Mouse (Mus musculus) skeletal muscle tissue, adult 2 months (tissue): Measurements from ENCODE around the gene Zfp768.

Source experiments
- DNase-seq: peaks from one replicate; pipeline ENCODE4 v3.0.0-alpha.2; 2012; ENCODE audit warnings: low read depth, low spot score

Gene Zfp768

DNA sequence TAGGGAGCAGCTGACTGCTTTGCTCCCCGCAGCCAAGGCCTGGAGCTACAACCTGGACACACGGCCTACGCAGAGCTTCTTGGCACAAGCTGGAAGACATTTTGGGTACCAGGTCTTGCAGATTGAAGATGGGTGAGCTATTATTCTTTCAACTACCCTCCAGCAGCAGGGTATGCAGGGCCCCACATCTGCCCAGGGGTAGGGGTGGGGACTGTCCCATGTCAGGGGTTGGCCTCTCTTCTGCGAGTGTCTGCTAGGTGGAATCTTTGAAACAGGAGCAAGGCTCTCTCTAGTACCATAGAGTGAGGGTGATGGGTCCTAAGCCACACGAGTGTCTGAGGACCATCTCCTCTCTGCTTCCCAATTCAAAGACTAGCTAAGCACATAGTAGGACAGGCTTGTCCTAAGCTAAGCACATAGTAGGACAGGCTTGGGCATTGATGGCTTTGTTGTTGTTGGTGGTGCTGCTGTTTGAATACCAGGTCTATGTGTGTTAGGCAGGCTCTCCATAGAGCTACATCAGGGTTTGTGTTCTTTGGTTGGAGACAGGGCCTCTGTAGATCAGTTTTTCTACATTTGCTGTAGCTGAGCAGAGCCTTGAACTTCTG, 47.7 kb downstream of the Zfp768 start:
- no peak for DNase-seq

DNA sequence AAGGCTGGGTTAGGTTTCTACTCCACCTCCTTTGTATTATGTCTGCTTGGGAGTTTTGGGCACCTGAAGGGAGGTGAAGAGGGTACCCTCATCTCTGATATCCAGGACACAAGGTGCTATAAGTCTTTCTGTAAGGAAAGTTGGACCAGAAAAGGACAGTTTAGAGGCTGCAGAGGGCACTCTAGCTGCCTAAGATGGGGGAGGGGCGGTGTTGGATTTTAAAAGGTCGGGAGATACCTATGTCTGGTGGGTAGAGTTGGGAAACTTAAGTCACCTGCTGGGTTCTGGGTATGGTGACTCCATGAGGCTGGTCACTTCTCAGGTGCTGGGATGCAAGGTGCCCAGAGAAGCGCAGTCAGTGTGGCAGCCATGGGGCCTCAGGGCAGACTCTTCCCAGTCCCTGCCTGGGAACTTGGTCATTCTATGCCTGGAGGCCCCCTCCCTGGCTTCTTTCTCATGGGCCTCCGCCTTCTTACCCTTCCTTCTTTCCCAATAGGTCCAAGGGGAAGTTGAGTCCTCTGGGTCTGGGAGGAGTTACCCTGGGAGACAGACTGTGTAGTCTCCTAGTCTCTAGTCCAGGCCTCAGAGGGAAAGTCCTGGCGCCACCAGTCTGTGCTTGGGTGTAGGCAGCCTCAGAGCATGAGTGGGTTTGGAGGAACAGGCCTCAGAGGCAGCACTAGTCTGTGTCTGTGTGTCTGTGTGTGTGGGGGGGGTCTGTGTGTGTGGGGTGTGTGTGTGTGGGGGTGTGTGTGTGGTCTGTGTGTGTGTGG, 48.4 kb downstream of the Zfp768 start:
- no peak for DNase-seq

DNA sequence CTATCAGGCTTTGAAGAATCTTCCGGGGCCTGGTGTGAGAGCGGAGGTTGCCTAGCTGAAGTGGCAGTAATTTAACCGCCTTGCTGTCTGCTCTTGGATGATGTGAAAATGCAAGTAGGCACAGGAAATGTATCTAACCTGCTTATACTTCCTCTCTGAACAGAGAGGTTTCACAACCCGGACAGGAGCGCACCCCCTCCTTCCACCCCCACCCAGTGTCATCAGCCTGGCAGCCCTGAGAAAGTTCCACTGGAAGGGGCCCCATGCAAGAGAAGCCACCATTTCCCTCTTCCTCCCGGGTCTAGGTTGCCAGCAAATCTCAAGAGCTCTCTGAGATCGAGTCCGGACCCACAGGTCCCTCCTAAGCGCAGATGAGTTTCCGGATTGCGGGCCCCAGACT, 49.3 kb downstream of the Zfp768 start, which contains the start of gene Itgal:
Gene Itgal, plus strand, starts transcription at position 163 of the 400 bp plus-strand sequence.
- no peak for DNase-seq
